Mouse (Mus musculus) lung, postnatal 36 days (tissue): ENCODE data around the gene Hacd1.
A peak's percentile ranks its signal among the peaks of the same experiment; 100 is the strongest.

ENCODE experiments used
- DNase-seq: peaks from one replicate; pipeline ENCODE4 v3.0.0; 2022; ENCODE audit warnings: mixed read lengths

Gene Hacd1

DNA sequence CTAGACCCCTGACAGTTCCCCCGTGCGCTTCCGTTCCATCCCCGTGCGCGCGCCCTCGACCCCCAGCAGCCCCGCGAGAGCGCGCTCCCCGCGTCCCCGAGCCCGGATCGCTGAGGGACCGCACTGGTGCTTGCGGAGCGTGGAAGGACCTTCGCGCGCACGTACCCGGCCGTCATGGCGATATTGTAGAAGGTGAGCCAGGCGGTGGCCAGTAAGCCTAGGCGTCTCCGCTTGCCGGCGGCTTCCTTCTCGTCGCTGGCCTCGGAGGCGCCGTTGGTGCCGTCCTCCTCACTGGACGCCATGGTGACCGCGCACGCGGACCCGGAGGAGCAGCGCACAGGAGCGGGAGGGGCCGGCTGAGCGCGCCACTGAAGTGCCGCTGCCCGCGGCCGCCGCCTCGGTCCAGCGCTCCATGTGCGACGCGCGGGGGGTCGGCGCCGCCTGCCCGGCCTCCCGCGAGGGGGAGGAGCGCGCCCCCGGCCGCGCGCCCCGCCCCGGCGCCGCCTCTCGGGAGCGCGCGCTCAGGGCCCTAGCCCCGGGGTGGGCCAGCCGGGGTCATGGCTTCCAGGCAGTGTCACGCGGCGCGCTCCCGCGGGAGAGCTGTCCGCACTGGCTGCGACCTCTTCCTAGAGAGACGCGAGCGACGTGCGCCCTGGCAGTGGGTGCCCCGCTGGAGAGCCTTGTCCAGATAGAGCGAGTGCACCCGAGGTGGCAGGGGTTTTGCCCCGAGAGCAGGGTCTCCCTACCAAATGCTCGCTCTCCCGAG, at the start of gene Hacd1:
Gene Hacd1 (minus strand): TSS at position 570 of the 766 bp plus-strand sequence.
- DNase-seq = peak; percentile 83

GRCm38 (mm10) chr2:14103924-14104323, 48.0 kb upstream of the Hacd1 start:
- no peak for DNase-seq

GRCm38 (mm10) chr2:14102603-14103002, 46.7 kb upstream of the Hacd1 start:
- no peak for DNase-seq

GRCm38 (mm10) chr2:14100533-14100932, 44.6 kb upstream of the Hacd1 start:
- no peak for DNase-seq

DNA sequence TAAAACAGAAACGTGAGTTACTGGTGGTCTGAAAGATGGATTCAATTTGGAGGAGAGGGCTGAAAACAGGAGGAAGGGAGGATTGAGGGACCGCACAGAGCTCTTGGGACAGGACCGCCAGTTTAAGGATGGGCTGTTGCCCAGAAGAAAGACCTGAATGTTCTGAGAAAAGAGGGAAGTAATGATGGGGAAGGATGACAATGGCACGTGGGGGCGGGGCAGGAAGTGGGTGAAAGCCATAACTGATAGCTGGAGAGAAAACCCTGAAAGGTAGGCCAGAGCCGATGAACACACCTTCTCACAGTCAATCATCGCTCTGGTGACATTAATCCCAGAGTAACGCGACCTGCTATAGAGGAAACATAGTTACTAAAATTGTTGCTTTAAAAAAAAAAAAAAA, 22.6 kb upstream of the Hacd1 start:
- DNase-seq = peak; percentile 13

GRCm38 (mm10) chr2:14074221-14074901, 18.4 kb upstream of the Hacd1 start:
- peak; percentile 6 for DNase-seq

- DNase-seq = peak; percentile 94
These were observed 17.7 kb upstream of the Hacd1 start, which contains the start of gene Stam for GRCm38 (mm10) chr2:14073362-14074220. Stam (plus strand) TSS chr2:14074098.

GRCm38 (mm10) chr2:14073008-14073361, 17.1 kb upstream of the Hacd1 start:
- DNase-seq = no peak

DNA sequence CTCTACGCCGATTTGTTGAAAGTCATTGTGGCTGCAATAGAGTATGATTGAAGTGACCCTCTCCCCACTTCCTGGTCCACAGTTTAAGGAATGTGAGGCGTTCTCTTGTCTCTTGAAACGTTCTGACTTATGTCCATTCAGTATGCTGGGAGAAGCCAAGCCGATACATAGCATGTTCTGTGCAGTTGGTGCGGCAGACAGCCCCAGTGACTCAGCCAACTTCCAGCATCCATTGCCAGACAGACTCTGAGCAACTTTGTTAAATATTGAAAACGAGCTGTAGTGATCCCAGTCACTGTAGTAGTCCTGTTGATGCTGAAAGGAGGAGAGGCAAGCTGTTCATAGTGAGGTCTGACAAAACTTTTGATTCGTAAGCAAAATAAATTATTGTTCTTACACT, 14.5 kb upstream of the Hacd1 start:
- DNase-seq = no peak

DNA sequence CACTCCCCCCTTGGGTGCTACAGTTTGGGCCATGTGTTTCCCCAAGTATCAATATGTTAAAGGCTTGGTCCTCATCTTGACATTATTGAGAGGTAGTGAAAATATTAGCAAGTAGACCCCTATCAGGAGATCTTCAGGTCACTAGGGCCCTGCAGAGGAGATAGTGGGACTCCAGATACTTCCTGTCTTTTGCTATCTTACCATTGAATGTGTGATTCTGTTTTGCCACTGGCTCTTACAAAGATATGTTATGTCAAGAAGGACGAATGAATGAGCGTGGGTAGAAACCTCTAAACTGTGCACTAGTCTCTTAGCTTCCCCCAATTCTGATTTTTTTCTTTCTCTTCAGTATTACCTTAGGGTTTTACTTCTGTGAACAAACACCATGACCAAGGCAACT, 13.1 kb upstream of the Hacd1 start:
- DNase-seq = no peak

DNA sequence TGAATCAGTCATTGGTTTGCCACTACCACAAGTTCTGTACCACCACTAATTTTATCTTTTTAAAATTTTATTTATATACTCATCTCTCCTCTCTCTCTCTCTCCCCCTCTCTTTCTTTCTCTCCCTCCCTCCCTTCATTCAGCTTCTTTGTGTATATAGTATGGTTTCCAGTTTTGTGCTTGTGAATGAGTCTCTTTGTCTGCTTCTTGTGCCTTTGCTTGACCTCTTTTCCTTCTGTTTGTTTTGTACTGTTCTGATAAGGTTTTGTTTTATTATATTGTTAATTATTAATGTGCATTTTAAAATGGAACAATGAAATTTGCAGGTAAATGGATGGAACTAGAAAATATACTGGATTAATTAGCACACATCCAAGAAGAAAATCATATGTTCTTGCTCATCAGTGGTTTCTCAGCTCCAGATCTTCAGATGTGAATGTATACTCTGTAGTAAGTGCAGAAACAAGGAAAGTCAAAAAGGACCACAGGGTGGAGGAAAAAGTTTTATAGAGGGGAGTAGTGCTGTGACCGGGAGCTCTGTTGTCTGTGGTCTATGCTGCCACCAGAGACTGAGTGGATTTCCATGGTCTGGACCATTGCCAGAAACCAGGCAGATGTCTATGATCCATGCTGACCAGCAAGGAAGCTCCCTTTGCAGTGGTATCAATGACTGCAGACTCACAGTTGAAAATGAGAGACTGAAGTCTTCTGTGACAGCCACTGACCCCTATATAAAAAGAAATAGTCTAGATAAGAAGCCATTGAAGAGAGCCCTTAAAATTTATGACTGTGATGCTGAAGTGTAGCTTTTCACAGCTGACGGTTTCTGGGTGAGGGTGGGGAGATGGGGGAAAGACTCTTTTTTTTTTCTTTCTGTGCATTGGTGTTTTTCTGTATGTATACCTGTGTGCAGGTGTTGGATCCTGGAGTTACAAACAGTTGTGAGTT, 10.0 kb upstream of the Hacd1 start:
- DNase-seq = no peak

GRCm38 (mm10) chr2:14055168-14055565, 768 bp downstream of the Hacd1 start:
- peak; percentile 75 for DNase-seq

DNA sequence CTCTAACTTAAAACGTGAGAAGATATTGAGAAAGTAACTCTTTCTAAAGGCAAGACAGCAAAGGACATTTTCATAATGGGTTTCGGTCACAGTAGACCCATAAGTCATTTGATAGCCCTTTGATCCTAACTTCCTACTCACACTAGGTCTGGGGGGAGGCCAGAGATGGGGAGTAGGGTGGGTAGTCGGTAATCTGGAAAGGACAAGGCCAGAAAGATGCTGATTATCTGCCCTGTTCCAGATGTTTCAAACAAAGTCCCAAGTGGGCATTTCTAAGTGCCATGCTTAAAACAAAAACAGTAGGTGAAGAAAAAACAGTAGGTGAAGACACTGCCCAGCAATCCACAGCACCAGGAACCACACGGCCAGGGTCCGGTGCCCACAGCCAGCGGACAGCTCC, 1.2 kb downstream of the Hacd1 start:
- DNase-seq = no peak

DNA sequence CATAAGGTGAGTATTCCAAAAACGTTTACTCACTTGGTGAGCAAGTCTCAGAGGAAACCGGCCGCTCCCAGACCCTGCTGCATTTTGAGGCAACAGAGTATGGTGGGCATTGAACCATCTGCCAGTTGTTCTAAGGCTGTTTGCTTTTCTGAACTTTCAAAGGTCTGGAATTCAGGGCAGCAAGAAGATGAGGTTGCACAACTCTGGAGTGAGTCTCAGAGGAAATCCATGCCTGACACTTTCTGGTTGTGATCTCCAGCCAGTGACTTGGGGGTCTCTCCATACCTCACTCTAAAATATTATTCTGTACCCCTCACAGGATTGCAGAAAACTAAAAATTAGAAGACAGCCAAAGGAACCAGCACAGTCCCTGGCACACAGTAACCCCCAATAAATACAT, 1.8 kb downstream of the Hacd1 start:
- DNase-seq = no peak

DNA sequence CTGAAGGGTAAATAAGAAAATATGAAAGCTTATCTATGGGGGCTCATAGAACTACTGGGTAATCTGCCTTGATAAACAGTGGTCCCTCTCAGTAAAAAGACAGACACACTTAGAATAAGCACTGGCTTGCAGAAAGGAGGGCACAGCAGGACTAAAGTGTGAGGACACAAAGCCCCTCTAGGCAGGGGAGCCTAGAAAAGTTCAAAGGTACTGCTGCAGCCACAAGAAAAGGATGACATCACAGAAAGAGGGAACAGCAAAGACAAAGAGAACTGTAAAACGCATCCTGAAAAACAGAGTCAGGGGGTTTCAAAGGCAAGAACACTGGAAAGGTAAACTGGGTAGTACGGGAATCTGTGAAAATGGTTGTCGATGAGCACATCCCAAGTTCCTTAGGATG, 2.3 kb downstream of the Hacd1 start:
- no peak for DNase-seq

DNA sequence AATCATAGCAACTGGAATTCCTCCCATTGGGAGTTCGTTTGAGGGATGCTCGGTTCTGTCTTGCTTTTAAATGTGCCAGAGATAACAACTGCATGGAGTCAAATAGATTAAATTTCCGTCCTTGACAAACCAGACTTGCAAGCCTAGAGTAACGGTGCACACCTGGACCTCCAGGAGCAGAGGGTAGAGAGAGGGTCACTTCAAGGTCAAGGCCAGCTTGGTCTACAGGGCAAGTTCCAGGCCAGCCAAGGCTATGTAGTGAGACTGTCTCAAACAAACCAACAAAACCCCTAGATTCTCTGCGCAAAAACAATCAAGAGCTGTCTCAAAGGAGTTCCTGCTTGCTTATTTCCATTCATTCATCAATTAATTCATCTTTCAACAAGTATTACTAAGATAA, 7.1 kb downstream of the Hacd1 start:
- DNase-seq = no peak

GRCm38 (mm10) chr2:14048381-14048780, 7.6 kb downstream of the Hacd1 start:
- DNase-seq = peak; percentile 88

DNA sequence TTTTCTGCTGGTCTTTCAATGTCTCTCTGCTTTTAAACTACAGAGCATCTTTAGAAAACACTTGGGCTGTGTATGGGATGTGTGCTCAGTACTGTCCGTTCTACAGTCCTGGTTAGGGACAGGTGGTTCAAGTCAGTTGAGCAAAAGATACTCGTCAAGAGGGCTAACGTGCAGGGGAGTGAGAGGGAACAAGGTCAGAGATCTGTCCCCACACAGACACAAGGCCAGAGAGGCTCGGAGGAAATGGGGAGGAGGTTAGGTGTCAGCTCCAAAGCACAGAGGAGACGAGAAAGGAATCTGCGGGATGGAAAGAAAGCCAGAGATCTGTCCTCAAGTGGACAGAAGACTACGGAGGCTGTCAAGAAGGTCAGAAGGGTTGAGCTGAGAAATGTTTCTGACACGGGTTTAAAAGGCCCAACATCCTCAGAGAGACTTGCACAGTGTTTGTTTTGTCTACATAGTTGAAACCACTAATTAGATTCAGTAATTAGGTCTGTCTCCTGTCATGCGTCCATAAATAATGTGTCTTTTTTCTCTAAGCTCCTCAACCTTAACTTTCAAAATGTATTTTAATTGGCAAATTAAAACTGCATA, 12.3 kb downstream of the Hacd1 start:
- DNase-seq = no peak

- no peak for DNase-seq
These were observed 12.9 kb downstream of the Hacd1 start for GRCm38 (mm10) chr2:14043011-14043410.

DNA sequence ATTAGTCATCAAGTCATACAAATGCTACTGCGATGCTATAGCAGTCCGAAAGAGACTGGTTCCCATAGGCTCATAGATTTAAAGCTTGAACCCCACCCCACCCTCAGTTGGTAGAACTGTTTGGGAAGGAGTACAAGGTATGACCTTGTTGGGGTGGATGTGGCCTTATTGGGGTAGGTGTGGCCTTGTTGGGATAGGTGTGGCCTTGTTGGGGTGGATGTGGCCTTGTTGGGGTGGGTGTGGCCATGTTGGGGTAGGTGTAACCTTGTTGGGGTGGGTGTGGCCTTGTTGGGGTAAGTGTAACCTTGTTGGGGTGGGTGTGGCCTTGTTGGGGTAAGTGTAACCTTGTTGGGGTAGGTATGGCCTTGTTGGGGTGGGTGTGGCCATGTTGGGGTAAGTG, 14.7 kb downstream of the Hacd1 start:
- no peak for DNase-seq

- no peak for DNase-seq
These were observed 36.7 kb downstream of the Hacd1 start for GRCm38 (mm10) chr2:14019228-14019627.

DNA sequence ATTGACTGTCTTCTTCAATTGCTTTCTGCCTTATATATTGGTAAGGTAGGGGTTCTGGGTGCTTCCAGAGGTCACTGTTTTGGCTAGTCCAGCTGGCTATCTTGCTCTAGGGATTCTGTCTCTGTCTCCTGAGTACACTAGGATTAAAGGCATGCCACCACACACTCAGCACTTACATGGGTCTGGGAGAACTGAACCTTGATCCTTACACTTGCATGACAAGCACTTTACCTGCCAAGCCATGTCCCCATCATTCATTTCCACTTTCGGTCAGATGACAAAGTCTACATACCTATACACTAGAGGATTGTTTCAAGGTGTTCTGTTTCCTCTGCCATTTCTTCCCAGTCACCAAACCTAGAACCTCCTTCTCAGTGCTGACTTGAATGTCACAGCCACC, 50.8 kb downstream of the Hacd1 start:
- DNase-seq = no peak
